Mouse (Mus musculus): ENCODE measurements around the gene Patl2.
"Not testable (repeated sequence)": the region's sequence is repeated elsewhere in the genome, so short reads cannot be mapped to it uniquely, and the experiment has no call there.

Patl2 gene

DNA sequence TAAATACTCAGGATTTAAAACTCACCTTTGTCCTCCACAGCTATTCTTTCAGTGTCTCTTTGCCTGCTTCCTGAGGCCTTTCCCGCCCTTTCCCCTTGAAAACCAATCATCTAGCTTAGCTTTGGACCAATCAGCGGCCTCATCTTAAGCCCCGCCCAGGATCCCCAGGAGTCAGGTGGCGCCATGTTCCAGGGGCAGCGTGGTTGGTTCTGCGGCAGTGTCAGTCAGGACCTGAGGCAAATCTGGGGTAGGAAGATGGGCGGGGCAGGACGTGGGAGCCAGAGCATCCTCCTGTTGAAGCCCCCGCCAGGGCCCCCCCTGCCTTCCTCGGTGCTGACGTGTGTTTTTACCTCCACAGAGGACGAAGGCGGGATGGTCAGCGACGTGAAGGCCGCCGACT lies at the start of gene Patl2, which contains the start of gene Terb2:
TSS of gene Patl2 (minus strand) at position 84 of the 400 bp plus-strand sequence.
TSS of gene Terb2 (plus strand) at position 167 of the 400 bp plus-strand sequence.
- DNase-seq = no peak

DNA sequence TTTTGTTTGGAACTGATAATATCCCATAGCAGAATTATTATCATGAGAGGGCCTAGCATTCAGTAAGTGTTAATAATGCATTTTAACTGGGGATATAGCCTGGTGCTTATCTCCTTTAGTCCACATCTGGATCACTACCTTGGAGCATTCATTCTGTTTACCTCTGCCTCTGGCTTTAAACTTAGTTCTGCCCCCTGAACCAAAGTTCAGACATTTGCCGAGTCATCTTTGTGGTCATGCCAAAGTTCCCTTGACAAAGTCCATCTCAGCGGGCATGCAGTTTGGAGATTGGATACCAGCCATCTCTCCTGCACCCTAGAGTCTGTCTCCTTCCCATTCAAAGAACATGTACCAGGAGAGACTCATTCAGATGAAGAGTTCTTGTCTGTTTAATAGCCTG lies 49.4 kb upstream of the Patl2 start:
- no peak for DNase-seq

GRCm38 (mm10) chr2:122234611-122235288 lies 48.8 kb upstream of the Patl2 start, which contains the start of gene Sord:
Gene Sord (plus strand): TSS chr2:122234749.
- peak; percentile 77 for DNase-seq

- DNase-seq = peak; percentile 49
These were observed 48.0 kb upstream of the Patl2 start for GRCm38 (mm10) chr2:122233759-122234557.

DNA sequence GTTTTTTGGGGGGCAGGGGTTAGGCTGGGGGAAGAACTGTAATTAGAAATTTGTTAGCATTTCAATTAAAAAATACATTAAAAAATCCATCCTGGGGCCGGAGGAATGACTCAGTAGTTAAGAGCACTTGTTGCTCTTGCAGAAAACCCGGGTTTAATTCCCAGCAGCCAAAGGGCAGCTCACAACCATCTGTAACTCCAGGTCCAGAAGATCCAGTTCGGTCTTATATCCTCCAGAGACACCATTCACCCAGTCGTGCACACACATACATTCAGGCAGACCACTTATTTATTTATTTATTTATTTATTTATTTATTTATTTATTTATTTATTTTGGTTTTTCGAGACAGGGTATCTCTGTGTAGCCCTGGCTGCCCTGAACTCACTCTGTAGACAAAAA lies 47.4 kb upstream of the Patl2 start:
- no peak for DNase-seq

DNA sequence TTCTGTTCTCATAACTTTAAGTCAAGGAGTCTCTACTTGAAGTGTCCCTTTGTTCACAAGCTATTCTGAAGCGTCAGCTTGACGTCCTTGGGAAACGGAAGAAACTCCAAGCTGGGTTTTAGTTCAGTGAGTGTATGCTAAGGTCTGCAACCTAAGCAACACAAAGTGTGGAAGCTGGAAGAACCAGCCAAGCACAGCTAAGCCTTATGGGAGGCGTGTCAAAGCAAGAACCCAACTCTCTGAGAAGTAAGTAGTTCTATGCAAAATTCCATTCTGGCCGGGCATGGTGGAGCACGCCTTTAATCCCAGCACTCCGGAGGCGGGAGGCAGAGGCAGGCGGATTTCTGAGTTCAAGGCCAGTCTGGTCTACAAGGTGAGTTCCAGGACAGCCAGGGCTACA lies 45.6 kb upstream of the Patl2 start:
- no peak for DNase-seq

GRCm38 (mm10) chr2:122230395-122230794 lies 44.4 kb upstream of the Patl2 start:
- DNase-seq = no peak

DNA sequence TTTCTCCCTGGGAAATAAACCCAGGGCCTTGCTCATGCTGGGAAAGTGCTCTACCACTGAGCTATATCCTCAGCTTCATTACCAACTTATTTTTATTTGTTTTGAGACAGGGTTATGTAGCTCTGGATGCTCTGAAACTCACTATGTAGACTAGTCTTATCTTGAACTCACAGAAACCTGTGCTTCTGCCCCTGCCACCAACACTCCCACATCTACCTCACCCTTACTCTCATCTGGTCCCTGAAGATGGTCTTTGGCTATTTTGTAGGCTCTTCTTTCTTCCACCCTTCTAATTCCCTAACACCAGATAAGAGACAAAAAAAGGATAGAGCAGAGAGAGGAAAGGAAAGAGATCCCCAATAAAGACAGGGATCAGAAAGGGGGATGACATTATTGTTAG lies 37.7 kb upstream of the Patl2 start:
- DNase-seq = no peak

DNA sequence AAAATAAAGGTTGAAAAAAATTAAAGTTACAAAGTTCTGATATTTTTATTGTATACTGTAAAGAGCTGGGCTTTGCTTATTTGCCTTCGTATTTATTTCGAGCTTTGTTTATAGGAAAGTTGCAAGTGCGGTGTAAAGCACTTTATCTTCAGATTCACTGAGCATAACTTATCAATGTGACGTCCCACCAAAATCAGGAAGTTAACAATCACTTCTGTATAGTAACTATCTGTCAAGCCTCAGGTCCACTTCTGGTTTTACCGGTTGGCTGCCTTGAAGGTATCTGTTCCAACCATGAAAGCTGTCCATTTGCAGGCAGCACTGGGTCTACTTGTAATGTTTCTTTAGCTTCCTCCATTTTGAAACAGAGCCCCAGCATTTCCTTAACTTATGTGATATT lies 36.3 kb upstream of the Patl2 start:
- DNase-seq = no peak

- DNase-seq = no peak
These were observed 35.8 kb upstream of the Patl2 start for GRCm38 (mm10) chr2:122221798-122222197.

- DNase-seq = no peak
These were observed 35.4 kb upstream of the Patl2 start for GRCm38 (mm10) chr2:122221378-122221777.

- DNase-seq = no peak
These were observed 32.2 kb upstream of the Patl2 start for GRCm38 (mm10) chr2:122218234-122218633.

- DNase-seq = not testable (repeated sequence)
These were observed 31.1 kb upstream of the Patl2 start for GRCm38 (mm10) chr2:122217075-122217474.

DNA sequence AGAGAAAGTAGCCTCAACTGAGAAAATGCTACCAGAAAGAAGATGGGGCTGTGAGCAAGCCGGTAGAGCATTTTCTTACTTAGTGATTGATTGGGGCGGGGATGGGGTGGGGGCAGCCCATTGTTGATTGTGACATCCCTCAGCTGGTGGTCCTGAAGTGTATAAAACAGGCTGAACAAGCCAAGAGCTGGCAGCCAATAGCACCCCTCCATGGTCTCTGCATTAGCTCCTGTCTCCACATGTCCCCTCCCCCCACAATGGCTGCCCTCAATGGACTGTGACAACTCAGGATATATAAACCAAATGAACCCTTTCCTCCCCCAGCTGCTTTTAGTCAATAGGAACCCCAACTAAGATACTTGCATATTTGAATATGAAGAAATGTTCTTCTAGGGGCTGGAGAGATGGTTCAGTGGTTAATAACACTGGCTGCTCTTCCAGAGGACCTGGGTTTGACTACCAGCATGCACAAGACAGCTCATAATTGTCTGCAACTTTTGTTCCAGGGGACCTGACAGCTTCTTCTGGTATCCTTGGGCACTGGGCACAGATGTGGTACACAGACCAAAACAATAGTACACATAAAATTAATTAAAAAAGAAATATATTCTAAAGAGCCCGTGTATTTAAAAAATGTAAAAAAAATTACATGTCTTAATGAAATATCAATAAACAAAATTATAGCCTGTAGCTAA lies 24.7 kb upstream of the Patl2 start:
- DNase-seq = no peak

- DNase-seq = no peak
These were observed 20.6 kb upstream of the Patl2 start for GRCm38 (mm10) chr2:122206440-122207107.

DNA sequence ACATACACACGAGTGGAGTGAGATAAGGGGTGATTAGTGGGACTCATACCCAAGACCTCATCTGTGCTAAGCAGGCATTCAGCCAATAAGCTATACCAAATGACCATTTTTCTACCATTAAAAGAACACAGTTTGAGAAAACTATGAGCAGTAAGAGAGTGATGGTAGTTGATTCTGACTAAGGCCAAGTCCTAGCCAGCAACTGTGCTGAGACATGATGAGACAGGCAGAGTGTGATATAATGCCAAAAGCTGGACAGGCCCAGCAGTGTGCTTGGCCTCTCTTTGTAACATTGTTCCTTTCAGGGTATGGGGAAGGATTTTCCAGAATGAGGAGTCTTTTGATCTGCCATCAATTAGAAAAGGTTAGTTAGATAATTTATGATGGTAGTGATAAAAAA lies 15.5 kb upstream of the Patl2 start:
- no peak for DNase-seq

DNA sequence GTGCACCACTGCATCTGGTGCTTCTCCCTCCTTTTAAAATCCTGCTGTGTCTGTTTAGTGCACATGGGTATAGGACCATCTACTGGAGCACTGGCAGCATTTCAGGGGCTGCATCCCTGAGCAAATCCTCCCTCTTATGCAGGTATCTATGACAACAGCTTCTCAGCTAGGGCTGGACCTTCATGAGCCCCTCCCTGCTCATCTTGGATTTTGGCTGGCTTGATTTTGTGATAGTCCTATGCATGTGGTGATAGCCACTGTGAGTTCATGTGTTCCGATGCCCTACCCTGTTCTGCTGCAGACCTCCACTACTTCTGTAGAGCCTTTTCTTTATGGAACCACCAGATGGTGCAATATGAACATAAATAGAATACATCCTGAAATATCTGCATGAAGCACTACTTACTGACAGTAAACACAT lies 8.5 kb upstream of the Patl2 start:
- DNase-seq = no peak

GRCm38 (mm10) chr2:122191849-122192248 lies 5.9 kb upstream of the Patl2 start:
- DNase-seq = no peak

DNA sequence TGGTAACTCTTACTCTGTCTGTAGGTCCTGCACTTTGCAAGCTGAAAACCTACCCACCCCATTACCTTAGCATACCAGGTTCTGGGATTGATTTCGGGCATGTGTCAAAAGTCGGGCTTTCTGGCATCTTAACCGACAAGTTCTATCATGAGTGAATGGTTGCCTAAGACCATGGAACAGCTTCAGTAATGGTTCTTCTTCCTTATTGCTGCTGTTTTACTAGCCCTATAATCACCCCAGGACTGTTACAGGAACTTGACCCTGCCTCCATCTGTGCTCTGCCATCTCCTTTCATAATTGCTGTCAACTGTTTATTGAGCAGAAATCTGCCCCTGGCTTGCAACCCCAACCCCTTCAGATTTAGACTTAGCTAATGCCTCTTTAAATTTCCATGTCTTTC lies 762 bp upstream of the Patl2 start:
- DNase-seq = no peak

GRCm38 (mm10) chr2:122185086-122185485 lies 903 bp downstream of the Patl2 start:
- DNase-seq = no peak

- no peak for DNase-seq
These were observed 5.8 kb downstream of the Patl2 start for GRCm38 (mm10) chr2:122180051-122180822.

DNA sequence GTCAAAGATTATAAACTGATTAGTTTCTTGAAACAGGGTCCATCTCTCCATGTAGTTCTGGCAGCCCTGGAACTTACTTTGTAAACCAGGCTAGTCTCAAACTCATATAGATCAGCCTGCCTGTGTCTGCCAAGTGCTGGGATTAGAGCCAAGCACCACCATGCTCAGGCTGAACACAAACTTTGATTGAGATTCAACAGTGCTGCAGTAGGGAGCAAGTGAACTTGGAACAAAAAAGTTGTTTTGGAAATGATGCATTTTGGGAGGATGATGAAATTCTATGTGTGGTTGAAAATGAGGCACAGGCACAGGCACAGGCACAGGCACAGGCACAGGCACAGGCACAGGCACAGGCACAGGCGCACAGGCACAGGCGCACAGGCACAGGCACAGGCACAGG lies 13.8 kb downstream of the Patl2 start:
- DNase-seq = no peak

All from cerebellum, adult 11-12 months (tissue).